Mouse (Mus musculus): ENCODE measurements at regions not wholly inside any gene's neighbourhood (a gene's known extent, or its start where the extent isn't known, plus 50 kb on each side); places are given as distances from the start of the nearest gene placed in this dataset.

- Histone ChIP-seq H3K9ac (ENCODE audit: insufficient read depth, low read depth) (no peak overlapping the region), H3K27ac (ENCODE audit: insufficient read depth, low read depth) (no peak overlapping the region), H3K9me3 (replicated peaks; ENCODE audit: low read length) (peaks cover 14% of the 10 kb centered on the region), H3K4me2 (ENCODE audit: insufficient read depth, low read depth, poor library complexity, severe bottlenecking) (no peak overlapping the region), H3K4me3 (replicated peaks in 1 of 3; ENCODE audit: low read depth in 2 of 3, low read length in 2 of 3, poor library complexity in 1 of 3) (no peak overlapping the region), H3K27me3 (replicated peaks) (no peaks in the 10 kb centered on the region), H3K79me2 (replicated peaks; ENCODE audit: control insufficient read depth, extremely low read depth, insufficient read depth, poor library complexity, severe bottlenecking) (no peaks in the 10 kb centered on the region), H3K4me1 (ENCODE audit: control insufficient read depth in 1 of 2, insufficient read depth in 2 of 2) (no peaks in the 10 kb centered on the region), H3K36me3 (replicated peaks in 1 of 2; ENCODE audit: control insufficient read depth in 1 of 2, insufficient read depth in 1 of 2, low read length in 1 of 2) (no peaks in the 10 kb centered on the region)
- TF ChIP-seq RCOR1 (conservative IDR thresholded peaks at IDR 0.05; ENCODE audit: low read depth, low read length) (no peak), ZNF384 (IDR thresholded peaks at IDR 0.05; ENCODE audit: low read depth, low read length) (no peak), HCFC1 (IDR thresholded peaks at IDR 0.05; ENCODE audit: low read depth, low read length) (no peak)
- in situ Hi-C loops (cut with MboI; ENCODE audit: low pct_ligation_motif_present, low pct_unique_long_range_greater_than_20kb, low sequenced_read_pairs), result no loop called here
- dilution Hi-C loops (cut with MboI; ENCODE audit: extremely low pct_ligation_motif_present, extremely low pct_unique_long_range_greater_than_20kb, low sequenced_read_pairs), result no loop called here
- no peak for DNase-seq (ENCODE audit: extremely low read depth)
These were observed 560.5 kb upstream of the Sall1 start for GRCm38 (mm10) chr8:89604461-89604860.

GRCm38 (mm10) chr8:89596380-89596779, 552.4 kb upstream of the Sall1 start:
- Histone ChIP-seq H3K27me3 (replicated peaks) (no peaks in the 10 kb centered on the region), H3K36me3 (replicated peaks in 1 of 2; ENCODE audit: control insufficient read depth in 1 of 2, insufficient read depth in 1 of 2, low read length in 1 of 2) (no peaks in the 10 kb centered on the region), H3K4me2 (ENCODE audit: insufficient read depth, low read depth, poor library complexity, severe bottlenecking) (no peak overlapping the region), H3K4me3 (replicated peaks in 1 of 3; ENCODE audit: low read depth in 2 of 3, low read length in 2 of 3, poor library complexity in 1 of 3) (no peak overlapping the region), H3K4me1 (ENCODE audit: control insufficient read depth in 1 of 2, insufficient read depth in 2 of 2) (no peaks in the 10 kb centered on the region), H3K9ac (ENCODE audit: insufficient read depth, low read depth) (no peak overlapping the region), H3K27ac (ENCODE audit: insufficient read depth, low read depth) (no peak overlapping the region), H3K79me2 (replicated peaks; ENCODE audit: control insufficient read depth, extremely low read depth, insufficient read depth, poor library complexity, severe bottlenecking) (no peaks in the 10 kb centered on the region), H3K9me3 (replicated peaks; ENCODE audit: low read length) (peaks cover 8% of the 10 kb centered on the region)
- dilution Hi-C loops (cut with MboI; ENCODE audit: extremely low pct_ligation_motif_present, extremely low pct_unique_long_range_greater_than_20kb, low sequenced_read_pairs), result no loop called here
- no peak for TF ChIP-seq JUN (IDR thresholded peaks at IDR 0.05; ENCODE audit: insufficient read depth, low read depth, low read length)
- TF ChIP-seq ZC3H11A (IDR thresholded peaks at IDR 0.05; ENCODE audit: low read depth, low read length), result no peak
- TF ChIP-seq MAX (IDR thresholded peaks at IDR 0.05; ENCODE audit: low read length), result no peak
- TF ChIP-seq RAD21 (IDR thresholded peaks at IDR 0.05; ENCODE audit: low read depth, low read length), result no peak
- no peak for TF ChIP-seq CHD2 (IDR thresholded peaks at IDR 0.05; ENCODE audit: low read length)
- TF ChIP-seq GABPA (IDR thresholded peaks at IDR 0.05; ENCODE audit: insufficient replicate concordance, low read depth, low read length), result no peak
- TF ChIP-seq BHLHE40 (IDR thresholded peaks at IDR 0.05; ENCODE audit: low read depth, low read length), result no peak
- TF ChIP-seq NRF1 (IDR thresholded peaks at IDR 0.05; ENCODE audit: low read depth, low read length), result no peak
- TF ChIP-seq MAFK (IDR thresholded peaks at IDR 0.05; ENCODE audit: insufficient replicate concordance, low read length), result no peak
- TF ChIP-seq MYC (IDR thresholded peaks at IDR 0.05; ENCODE audit: low read depth, low read length), result no peak
- no peak for TF ChIP-seq HCFC1 (IDR thresholded peaks at IDR 0.05; ENCODE audit: low read depth, low read length)
- TF ChIP-seq TBP (conservative IDR thresholded peaks at IDR 0.05; ENCODE audit: low read depth, low read length), result no peak
- TF ChIP-seq PAX5 (IDR thresholded peaks at IDR 0.05; ENCODE audit: low read length), result no peak
- TF ChIP-seq TCF12 (IDR thresholded peaks at IDR 0.05; ENCODE audit: low read depth, low read length), result no peak
- no peak for TF ChIP-seq SMC3 (IDR thresholded peaks at IDR 0.05; ENCODE audit: low read depth, low read length)
- no peak for TF ChIP-seq USF2 (conservative IDR thresholded peaks at IDR 0.05; ENCODE audit: low read depth, low read length)
- TF ChIP-seq IRF4 (IDR thresholded peaks at IDR 0.05; ENCODE audit: low read depth, low read length), result no peak
- no peak for TF ChIP-seq E2F4 (IDR thresholded peaks at IDR 0.05; ENCODE audit: insufficient replicate concordance, low read depth, low read length)
- no peak for TF ChIP-seq SIN3A (IDR thresholded peaks at IDR 0.05; ENCODE audit: low read length)
- TF ChIP-seq EP300 (IDR thresholded peaks at IDR 0.05; ENCODE audit: low read length), result no peak
- no peak for DNase-seq (ENCODE audit: extremely low read depth)
- in situ Hi-C loops (cut with MboI; ENCODE audit: low pct_ligation_motif_present, low pct_unique_long_range_greater_than_20kb, low sequenced_read_pairs), result no loop called here
